Mouse (Mus musculus): ENCODE data around the gene Lancl1.
A peak's percentile ranks its signal among the peaks of the same experiment; 100 is the strongest.

The Lancl1 gene

DNA sequence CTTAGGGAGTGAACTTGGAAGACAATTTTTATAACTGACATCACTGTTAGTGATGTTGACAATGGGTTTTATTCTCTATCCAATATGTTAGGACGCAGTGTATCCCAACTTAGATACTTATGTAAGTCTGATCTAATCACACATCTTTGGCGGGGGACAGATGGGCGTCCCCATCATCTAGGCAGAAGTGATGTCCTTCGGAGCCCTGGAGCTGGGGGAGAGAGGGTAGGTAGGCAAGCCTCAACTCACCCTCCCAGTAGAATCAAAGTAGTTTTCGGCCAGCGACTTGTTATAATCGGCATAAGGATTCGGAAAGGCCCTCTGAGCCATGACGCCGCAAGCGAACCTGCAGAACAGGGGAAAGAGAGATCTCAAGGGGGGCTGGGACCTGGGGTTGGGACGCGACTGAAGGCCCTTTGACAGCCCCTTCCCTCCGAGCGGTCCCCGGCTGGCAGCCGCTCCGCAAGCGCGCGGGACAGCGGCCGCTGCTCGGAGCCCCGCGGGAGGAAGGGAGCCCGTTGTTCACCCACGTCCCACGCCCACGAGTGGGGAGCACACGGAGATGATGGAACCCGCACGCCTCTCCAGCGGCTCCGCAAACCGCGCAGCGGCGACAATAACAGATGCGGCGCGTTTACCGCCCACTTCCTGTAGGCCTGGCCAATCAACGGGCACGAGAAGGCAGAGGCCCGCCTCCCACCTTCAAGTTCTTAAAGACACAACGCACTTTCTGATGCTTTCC, at the start of gene Lancl1:
Gene Lancl1, minus strand, starts transcription at position 627 of the 742 bp plus-strand sequence.
- peak; percentile 96 for DNase-seq

GRCm38 (mm10) chr1:67079146-67079545, 40.5 kb upstream of the Lancl1 start:
- no peak for DNase-seq

GRCm38 (mm10) chr1:67078666-67079065, 40.0 kb upstream of the Lancl1 start:
- no peak for DNase-seq

DNA sequence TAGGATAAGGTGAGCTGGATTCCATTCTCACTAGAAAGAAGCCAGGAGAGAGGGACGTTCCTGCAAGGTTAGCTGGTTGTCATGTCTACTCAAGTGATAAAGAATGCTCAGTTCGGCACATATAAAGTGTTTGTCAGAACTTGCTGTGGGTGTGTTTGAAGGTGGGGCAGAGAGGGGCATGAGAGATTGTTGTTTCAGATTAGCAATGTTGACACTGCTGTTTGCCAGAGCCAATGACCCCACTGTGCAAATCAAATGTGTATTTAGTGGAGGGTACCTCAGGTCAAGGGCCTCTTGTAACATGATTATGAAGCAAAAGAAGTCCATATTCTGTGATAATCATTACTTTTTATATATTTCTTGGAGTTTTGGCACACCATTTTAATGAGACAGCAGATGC, 39.1 kb upstream of the Lancl1 start:
- peak; percentile 45 for DNase-seq

DNA sequence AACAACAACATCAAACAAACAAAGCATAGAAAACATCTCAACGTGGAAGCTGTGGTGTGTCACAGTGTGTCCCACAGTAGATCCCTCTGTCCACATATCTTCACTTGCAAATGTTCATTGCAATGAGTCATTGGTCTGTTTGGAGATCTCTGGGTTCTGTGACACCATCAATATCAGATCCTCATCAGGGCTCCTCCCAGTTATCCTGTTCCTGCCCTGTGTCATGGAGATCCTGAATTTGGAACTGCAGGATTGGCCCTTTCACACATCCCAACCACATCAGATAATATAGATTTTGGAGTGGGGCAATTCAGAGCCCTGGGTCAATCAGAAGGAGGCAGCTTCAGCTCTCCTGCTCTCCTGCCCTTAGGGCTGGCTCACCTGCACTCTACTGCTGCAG, 28.9 kb upstream of the Lancl1 start:
- DNase-seq = no peak

GRCm38 (mm10) chr1:67065347-67066270, 26.9 kb upstream of the Lancl1 start:
- DNase-seq = no peak

DNA sequence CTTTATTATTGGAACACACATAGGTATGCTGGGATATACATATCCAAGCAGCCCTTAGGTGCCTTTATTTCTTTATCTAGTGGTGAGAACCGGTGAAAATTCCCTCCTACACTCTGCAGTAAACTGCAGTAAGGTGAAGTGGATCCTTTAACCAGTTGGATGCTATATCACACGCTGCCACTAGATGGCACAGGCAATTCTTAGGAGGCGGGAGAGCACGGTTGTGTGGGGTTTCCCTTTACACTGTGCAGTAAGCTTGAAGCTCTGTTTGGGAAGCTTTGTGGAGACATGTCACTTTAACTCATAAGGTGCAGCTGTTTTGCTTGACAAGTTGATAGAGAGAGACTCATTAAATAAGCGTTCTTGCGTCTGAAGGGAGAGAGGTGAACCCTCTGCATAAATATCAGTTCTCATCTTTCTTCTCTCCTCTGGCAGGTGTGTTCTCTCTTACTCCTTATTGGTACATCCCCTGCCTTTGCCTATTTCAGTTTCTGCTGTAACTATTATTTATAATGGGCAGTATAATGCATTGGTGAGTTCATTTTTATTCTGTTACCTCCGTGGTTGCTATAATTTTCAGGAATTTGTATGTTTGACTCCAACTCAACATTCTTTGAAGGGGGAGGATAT, 22.9 kb upstream of the Lancl1 start:
- peak; percentile 76 for DNase-seq

- DNase-seq = no peak
These were observed 17.1 kb upstream of the Lancl1 start for GRCm38 (mm10) chr1:67055816-67056215.

DNA sequence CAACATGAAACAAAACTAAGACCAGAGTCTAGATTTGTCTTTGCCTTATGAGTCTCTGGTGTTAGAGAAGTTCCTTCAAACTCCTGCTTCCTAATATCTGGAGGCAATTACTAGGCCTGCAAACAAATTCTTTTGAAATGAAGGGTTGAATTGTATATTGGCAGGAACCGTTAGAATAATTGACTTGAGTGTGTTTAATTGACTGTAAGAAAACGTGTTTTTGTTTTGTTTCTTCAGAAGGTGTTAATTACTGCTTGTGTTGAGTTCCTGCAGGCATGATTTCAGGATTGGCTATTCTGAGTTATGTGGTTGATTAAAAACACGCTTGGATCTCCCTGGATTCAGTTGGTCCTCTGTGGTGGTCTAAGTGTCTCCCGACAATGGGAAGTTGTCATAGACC, 14.0 kb upstream of the Lancl1 start:
- DNase-seq = no peak

- DNase-seq = no peak
These were observed 10.9 kb upstream of the Lancl1 start for GRCm38 (mm10) chr1:67049600-67049999.

DNA sequence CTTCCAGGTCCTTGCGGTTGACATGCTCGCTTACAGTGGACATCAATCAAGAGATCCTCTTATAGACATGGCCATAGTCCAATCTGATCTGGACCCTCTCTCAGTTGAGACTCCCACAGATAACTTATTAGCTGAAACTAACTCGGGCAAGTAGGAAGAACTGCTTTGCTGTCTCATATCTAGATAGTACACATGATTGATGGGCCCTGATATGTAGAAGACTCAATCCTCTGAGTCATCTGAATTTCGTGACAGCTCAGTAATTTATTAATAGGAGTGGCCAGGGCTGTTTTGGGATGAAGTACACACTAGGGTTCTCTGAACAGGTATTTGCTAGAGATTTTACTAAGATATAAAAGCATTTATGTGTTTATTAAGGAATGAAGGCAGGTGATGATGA, 10.0 kb upstream of the Lancl1 start:
- DNase-seq = no peak

GRCm38 (mm10) chr1:67045100-67045499, 6.4 kb upstream of the Lancl1 start:
- DNase-seq = no peak

- DNase-seq = no peak
These were observed 3.9 kb upstream of the Lancl1 start for GRCm38 (mm10) chr1:67042583-67042982.

GRCm38 (mm10) chr1:67039083-67039482, 411 bp upstream of the Lancl1 start:
- DNase-seq = no peak

GRCm38 (mm10) chr1:67037198-67037597, 1.5 kb downstream of the Lancl1 start:
- no peak for DNase-seq

- DNase-seq = no peak
These were observed 5.4 kb downstream of the Lancl1 start for GRCm38 (mm10) chr1:67033278-67033677.

- no peak for DNase-seq
These were observed 11.7 kb downstream of the Lancl1 start for GRCm38 (mm10) chr1:67026927-67027511.

DNA sequence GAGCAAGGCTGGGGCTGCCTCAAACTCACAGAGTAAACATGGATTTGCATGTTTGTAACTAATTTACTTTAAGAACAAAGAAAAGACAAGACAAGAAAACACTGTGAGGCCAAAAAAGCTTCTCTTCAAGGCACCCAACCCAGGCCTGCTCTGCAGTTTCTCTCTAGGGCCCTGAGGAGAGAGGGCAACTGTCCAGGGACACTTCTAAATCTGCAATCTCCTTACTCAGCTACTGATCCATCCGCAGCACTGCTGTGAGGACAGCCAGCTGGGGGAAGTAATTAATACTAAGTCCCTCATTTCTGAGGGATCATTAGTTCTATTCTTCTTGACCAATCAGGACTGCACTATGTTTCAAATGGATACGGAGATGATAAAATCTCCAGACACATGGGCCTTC, 12.5 kb downstream of the Lancl1 start:
- peak; percentile 27 for DNase-seq

DNA sequence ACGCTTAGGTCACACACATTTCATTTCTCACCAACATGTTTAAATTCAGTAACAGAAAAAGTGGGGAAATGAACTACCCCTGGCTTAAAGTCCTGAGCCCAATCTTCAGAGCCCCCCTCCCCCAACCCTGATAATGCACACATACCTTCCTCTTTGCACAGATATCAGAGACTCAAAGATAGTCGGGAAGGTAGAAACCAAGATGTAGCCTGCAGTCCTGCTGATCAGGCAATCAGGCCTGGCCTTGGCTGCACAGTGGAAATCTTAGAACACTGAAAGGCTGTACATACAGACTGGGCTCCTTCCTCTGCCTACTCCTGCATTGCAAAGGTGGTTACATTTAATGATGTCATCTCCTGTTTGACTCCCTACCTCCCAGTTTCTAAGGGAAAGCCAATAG, 15.9 kb downstream of the Lancl1 start:
- no peak for DNase-seq

GRCm38 (mm10) chr1:67022051-67022450, 16.6 kb downstream of the Lancl1 start:
- no peak for DNase-seq

DNA sequence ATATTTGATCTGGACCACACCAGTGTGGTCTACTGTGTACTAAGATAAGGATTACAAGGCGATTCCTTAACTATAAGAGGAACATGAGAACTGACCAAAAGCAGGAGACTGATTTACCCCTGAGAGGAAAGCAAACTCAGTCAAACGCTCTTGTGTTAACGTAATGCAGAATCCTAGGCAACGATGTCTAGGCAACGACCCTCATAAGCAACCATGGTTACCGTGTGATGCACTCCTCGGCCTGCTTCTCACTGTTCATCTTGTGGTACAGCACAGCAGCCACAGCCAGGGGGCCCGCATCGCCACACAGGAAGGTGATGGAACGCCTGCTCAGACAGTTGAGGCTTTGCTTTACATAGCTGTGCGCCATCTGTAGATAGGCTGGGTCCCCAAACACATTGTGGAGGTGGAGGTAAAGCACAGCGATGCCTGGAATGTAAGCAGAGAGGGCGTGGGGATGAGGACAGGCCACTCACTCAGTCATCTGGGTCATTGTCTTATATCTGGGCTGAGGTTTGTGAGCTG, 18.0 kb downstream of the Lancl1 start:
- DNase-seq = no peak

- DNase-seq = no peak
These were observed 21.4 kb downstream of the Lancl1 start for GRCm38 (mm10) chr1:67017101-67017870.
